Mouse (Mus musculus) C2C12 (cell line): ENCODE results near the gene Zscan5b. TPM values are rescaled to one million over a fixed set of nuclear protein-coding genes. Genes with fewer than 3 reads are reported as not detected.
"Not testable (repeated sequence)": the region's sequence is repeated elsewhere in the genome, so short reads cannot be mapped to it uniquely, and the experiment has no call there.

Experiments
- H3K27me3 ChIP-seq: one replicate; pipeline ENCODE4 v1.6.1; 2011; ENCODE audit not compliant: control insufficient read depth, insufficient read depth, insufficient read length
- H3K36me3 ChIP-seq: one replicate; pipeline ENCODE4 v1.6.1; 2011; ENCODE audit not compliant: control insufficient read depth, insufficient read depth
- H3K4me3 ChIP-seq: one replicate; pipeline ENCODE4 v1.5.1; 2011; ENCODE audit warnings: mild to moderate bottlenecking, control low read depth; ENCODE audit not compliant: poor library complexity, insufficient read depth, severe bottlenecking
- H3K79me2 ChIP-seq: one replicate; pipeline ENCODE4 v1.6.1; 2011; ENCODE audit not compliant: control insufficient read depth, insufficient read depth
- H3K79me3 ChIP-seq: one replicate; pipeline ENCODE4 v1.6.1; 2011; ENCODE audit warnings: low read depth, control low read depth
- H3ac ChIP-seq: one replicate; pipeline ENCODE3; 2011; ENCODE audit warnings: low read depth; ENCODE audit not compliant: control insufficient read depth, insufficient read length
- CEBPB ChIP-seq: IDR thresholded peaks from one replicate; pipeline ENCODE4 v1.6.1; 2011; ENCODE audit warnings: low read depth, mild to moderate bottlenecking, control low read depth, moderate library complexity
- CTCF ChIP-seq: IDR thresholded peaks from one replicate; pipeline ENCODE4 v1.5.1; 2011; ENCODE audit not compliant: control insufficient read depth, insufficient read depth, insufficient read length
- FOSL1 ChIP-seq: IDR thresholded peaks from one replicate; pipeline ENCODE4 v1.8.0; 2011; ENCODE audit warnings: mild to moderate bottlenecking, low read length; ENCODE audit not compliant: poor library complexity, insufficient read depth, severe bottlenecking
- MAX ChIP-seq: IDR thresholded peaks from one replicate; pipeline ENCODE4 v1.6.1; 2011; ENCODE audit warnings: mild to moderate bottlenecking, control low read depth
- MYOD1 ChIP-seq: IDR thresholded peaks from one replicate; pipeline ENCODE4 v1.6.1; 2011; ENCODE audit warnings: low read depth; ENCODE audit not compliant: control insufficient read depth, insufficient read length
- MYOG ChIP-seq: IDR thresholded peaks from one replicate; pipeline ENCODE4 v1.6.1; 2011; ENCODE audit not compliant: control insufficient read depth, insufficient read length; ENCODE audit errors: extremely low read depth
- USF1 ChIP-seq: IDR thresholded peaks from one replicate; pipeline ENCODE4 v1.6.1; 2011; ENCODE audit warnings: low read depth, mild to moderate bottlenecking, control low read depth, moderate library complexity
- polyA plus RNA-seq: library from polyadenylated mRNA; unstranded; fragments of >200 nt; fragmentation: generic; extraction: Trizol; gene quantifications from one replicate; pipeline ENCODE4 v1.2.1, GENCODE M21; 2012; ENCODE audit warnings: missing spikeins

The Zscan5b gene
- polyA plus RNA-seq, 1 experiment: not detected

GRCm38 (mm10) chr7:6220147-6220546 is 1.9 kb upstream of the Zscan5b start:
- Histone ChIP-seq H3K79me2 (no peaks in the 10 kb centered on the region), H3ac (no peak overlapping the region), H3K79me3 (no peaks in the 10 kb centered on the region), H3K27me3 (no peaks in the 10 kb centered on the region), H3K36me3 (no peaks in the 10 kb centered on the region), H3K4me3 (no peak overlapping the region)
- TF ChIP-seq CEBPB (no peak), MYOD1 (no peak), MYOG (no peak), MAX (no peak), FOSL1 (no peak), USF1 (no peak), CTCF (no peak)

- H3K36me3 ChIP-seq, H3K27me3 ChIP-seq, H3ac ChIP-seq, H3K79me3 ChIP-seq, H3K79me2 ChIP-seq, H3K4me3 ChIP-seq: not testable (repeated sequence)
Observed at GRCm38 (mm10) chr7:6228491-6228890, 6.4 kb downstream of the Zscan5b start.

- peaks cover 17% of the 10 kb centered on the region for H3K27me3 ChIP-seq
- no peak overlapping the region for H3ac ChIP-seq
- no peak overlapping the region for H3K4me3 ChIP-seq
- no peaks in the 10 kb centered on the region for H3K79me2 ChIP-seq
- no peaks in the 10 kb centered on the region for H3K36me3 ChIP-seq
- H3K79me3 ChIP-seq: no peaks in the 10 kb centered on the region
- TF ChIP-seq MYOG: no peak
- TF ChIP-seq CEBPB: no peak
- no peak for TF ChIP-seq USF1
- TF ChIP-seq MYOD1: no peak
- no peak for TF ChIP-seq FOSL1
- no peak for TF ChIP-seq CTCF
- TF ChIP-seq MAX: no peak
Observed at GRCm38 (mm10) chr7:6239787-6240186, 17.7 kb downstream of the Zscan5b start.

- not testable (repeated sequence) for H3K79me3 ChIP-seq, H3K79me2 ChIP-seq, H3ac ChIP-seq, H3K4me3 ChIP-seq, H3K36me3 ChIP-seq
- peaks cover 17% of the 10 kb centered on the region for H3K27me3 ChIP-seq
- peak; percentile 18 for TF ChIP-seq CTCF
Observed at GRCm38 (mm10) chr7:6240841-6241425, 18.9 kb downstream of the Zscan5b start.

GRCm38 (mm10) chr7:6244361-6245292 is 22.5 kb downstream of the Zscan5b start:
- Histone ChIP-seq H3K79me3 (no peaks in the 10 kb centered on the region), H3K79me2 (no peaks in the 10 kb centered on the region), H3K36me3 (no peaks in the 10 kb centered on the region), H3K27me3 (peaks cover 5% of the 10 kb centered on the region), H3ac (no peak overlapping the region), H3K4me3 (no peak overlapping the region)
- no peak for TF ChIP-seq MYOD1
- TF ChIP-seq MYOG: no peak
- no peak for TF ChIP-seq USF1
- TF ChIP-seq CEBPB: no peak
- TF ChIP-seq CTCF: no peak
- TF ChIP-seq MAX: no peak
- no peak for TF ChIP-seq FOSL1

- TF ChIP-seq CTCF (no peak), MAX (no peak), USF1 (no peak), MYOG (no peak), MYOD1 (no peak), FOSL1 (no peak), CEBPB (no peak)
- no peaks in the 10 kb centered on the region for H3K79me2 ChIP-seq
- no peaks in the 10 kb centered on the region for H3K27me3 ChIP-seq
- H3K79me3 ChIP-seq: no peaks in the 10 kb centered on the region
- H3ac ChIP-seq: no peak within 1 kb of the TSS
- H3K36me3 ChIP-seq: no peaks in the 10 kb centered on the region
- H3K4me3 ChIP-seq: no peak within 1 kb of the TSS
Observed at GRCm38 (mm10) chr7:6252410-6252809, 30.3 kb downstream of the Zscan5b start, which contains the start of gene Epp13. Gene Epp13, plus strand, starts transcription at chr7:6252710.
